Mouse (Mus musculus): ENCODE measurements around the gene Kalrn. TPM values are rescaled to one million over a fixed set of nuclear protein-coding genes. Genes with fewer than 3 reads are reported as not detected.

The Kalrn gene
- total RNA-seq, 2 experiments from 2014 or later, result 20.9 to 21.2 TPM

DNA sequence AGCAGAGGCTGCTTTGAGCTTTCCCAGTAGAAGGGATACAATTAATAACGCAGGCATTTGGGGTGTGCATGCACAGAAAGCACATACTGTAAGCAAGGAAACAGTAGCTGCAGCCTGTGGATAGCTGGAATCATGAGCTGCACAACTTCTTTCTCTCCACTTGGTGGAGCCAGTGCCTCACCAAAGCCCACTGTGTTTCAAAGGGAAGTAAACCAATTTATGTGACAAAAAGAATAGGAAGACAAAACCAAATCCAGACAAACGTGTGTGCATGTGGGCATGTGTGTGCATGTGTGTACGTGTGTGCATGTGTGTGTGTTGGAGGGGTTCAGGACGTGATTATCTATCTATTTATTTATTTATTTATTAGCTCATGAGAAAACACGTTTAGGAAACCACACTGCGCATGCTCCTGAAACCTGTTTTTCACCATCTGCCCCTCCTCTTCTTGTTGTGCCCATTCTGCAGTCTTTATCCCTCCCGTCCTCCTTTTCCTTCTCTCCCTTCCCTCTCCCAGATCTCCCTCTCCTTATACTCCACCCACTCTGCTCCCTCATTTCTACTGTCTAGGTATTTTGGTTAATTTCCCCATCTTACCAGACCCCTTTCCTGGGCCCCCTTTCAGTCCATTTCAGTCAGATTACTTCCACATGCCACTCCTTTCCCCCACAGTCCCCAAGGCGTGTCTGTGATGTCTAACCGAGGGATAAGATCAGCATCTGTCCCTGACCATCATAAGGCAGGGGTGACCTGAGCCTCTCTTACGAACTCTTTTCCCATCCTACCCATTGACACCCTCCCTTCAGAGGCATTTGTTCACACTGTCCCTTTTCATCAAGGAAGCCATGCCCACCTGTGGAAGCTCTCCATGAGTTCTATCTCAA is 380.1 kb downstream of the Kalrn start:
- DNase-seq, result peak; percentile 14 to 67

DNA sequence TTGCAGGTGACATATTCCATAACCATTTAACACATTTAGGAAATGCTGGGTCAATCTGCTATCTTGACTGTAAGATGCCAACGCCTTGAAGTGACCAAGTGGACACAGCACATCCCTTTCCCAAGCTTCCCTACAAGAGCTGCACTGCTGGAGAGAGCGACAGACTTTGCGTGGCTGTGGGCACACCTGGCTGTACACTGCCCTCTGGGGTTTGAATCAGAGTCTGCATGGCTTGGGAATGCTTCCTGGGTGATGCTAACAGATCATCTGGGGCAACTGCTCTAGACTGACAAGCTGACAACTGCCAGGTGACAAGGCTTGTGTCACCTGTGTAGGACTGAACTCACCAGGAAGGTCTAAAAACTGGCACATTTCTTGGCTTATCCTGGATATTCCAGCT is 388.6 kb downstream of the Kalrn start:
- no peak for DNase-seq

DNA sequence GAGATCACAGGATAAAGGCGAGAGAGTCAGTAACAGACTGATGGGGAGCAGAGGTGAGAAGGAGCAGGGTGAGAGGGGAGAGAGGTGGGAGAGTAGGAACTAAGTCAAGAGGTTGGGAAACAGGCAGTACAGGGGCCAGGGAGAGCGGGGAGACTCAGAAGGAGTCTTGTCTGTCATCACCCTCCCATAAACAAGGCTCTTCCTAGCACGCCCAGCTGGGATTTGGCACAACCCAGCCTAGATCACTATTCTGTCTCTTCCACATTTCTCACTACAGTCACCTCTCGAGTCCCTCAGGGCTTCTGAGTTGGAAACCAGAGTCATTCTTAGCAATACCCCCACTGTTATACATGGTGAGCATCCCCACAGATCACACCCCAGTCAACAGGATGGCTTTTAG is 390.1 kb downstream of the Kalrn start:
- no peak for DNase-seq

DNA sequence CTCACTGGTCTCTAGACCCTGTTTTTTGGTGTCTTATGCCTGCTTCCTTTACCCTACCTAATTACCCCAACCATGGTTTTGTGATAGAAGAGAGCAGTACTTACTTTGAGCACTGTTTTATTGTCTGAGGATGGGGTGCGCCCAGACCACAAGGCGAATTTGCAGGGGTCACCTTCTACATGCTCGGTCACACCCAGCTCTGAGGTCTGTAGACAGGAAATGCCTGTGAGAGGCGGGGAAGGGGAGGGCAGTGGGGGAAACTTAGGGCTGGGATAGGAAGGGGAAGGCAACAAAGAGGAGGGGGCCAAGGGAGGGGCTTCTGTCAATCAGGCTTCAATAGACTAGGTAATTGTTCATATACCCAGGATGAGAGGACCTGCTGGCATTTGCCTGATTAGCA is 397.7 kb downstream of the Kalrn start:
- DNase-seq, result no peak

DNA sequence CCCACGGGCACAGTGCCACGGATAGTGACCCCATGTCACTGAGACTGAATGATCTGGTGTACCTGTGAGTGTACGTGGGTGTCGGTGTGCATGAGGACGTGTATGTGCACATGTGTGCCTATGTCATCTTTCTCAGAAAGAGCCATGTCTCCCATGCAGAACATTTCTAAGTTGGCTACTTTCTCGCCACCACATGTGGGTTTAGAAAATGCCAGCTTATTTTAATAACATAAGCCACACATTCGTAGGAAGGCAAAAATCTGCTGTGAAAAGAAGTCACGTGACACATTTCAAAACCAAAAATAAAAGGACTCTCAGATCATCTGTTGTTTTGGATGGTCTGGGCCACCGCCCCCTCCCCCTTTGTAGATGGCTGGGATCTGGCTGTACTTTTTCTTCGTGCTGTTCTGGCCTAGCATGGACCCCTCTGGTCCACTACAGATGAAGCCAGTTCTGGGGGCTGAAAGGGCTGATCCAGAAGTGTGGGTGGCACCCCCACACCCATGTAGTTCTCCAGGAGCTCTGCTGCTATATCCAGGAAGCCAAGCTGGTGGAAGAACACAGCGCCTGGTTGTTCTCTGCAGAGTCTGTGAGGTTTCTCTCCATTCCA is 400.7 kb downstream of the Kalrn start:
- DNase-seq, result no peak

DNA sequence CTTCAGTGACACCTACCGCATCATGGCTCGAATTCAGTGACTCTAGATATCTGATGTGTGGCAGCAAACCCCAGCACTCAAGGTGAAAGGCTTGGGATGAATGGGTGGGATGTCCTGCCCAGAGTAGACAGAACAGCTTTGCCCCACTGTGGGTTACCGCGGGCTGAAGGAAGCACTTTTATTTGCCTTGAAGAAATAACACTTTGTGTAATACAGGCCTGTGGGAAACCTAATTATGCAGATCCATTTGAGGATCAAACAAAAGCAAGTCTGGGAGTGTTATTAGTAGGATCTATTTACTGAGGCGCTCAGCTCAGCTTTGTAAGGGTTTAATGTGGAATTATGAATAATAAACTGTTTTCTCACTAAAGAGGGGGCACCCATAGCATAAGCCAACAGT is 406.3 kb downstream of the Kalrn start:
- no peak for DNase-seq

DNA sequence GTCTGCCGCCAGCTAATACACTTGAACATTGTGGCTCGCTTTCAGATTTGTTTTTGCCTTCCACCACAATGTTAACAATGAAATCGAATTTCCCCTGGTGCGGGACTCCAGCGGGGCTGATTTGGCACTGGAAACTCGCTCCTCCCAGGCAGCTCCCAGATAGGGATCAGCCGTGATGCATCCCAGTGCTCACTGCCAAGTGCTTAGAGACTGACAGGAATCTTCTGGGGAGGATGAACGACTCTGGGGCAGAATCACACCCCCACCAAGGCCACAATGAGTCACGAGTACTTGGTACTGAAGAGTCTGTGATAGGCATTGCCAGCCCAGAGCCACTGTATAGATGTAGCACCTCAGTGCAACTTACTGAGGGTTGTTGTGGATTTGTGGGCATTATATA is 410.2 kb downstream of the Kalrn start:
- DNase-seq, result no peak

DNA sequence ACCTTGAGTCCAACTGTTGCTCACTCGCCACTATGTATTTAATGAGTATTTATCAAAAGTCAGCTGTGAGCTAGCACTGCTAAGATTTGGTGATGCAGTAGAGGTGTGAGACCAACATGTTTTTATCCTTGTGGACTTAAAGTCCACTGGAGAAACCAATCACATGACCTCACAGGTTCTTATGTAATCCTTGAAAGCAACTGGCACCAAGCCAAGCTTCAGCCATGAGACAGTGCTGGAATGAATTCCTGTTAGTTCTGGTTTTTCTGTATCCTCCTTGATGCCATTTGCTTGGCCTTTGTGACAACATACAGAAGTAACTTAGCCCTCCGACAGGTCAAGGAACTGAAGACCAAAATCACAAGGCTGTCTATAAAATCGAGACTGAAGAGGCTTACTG is 413.8 kb downstream of the Kalrn start:
- DNase-seq, result peak; percentile 5 to 17

DNA sequence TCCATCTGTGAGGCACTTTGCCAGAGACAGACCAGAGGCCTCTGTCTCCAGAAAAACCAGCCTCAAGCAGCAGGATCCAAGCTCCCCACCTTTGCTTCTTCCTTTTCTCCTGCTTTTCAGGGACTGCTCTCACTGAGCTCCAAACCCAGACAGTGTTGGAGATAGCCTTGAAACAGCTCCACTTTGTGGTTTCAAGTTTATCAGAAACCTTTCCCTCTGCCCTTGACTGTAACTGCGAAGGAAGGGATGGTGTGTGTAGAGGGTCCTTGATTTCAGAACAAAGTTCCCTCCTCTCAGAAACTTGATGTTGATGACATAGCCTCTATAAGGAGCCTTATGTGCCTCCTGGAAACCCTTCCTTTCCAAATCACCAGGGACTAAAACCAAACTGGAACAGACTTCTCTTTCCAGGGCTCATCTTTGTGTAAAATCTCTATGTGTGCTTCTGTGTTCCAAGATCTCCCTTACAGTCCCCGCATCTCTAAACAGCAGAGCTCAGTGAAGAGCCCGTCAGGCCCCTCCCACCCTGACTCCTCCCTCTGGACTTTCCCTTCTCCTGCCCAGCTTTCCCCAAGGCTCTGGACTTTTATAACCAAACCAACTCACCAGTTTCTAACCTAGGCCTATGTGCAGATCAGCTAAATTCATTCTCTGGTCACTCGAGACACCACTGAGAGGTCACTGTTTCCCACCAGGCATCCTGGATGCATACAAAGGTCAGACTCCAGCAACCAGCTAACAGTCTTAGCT is 415.8 kb downstream of the Kalrn start:
- DNase-seq, result no peak

DNA sequence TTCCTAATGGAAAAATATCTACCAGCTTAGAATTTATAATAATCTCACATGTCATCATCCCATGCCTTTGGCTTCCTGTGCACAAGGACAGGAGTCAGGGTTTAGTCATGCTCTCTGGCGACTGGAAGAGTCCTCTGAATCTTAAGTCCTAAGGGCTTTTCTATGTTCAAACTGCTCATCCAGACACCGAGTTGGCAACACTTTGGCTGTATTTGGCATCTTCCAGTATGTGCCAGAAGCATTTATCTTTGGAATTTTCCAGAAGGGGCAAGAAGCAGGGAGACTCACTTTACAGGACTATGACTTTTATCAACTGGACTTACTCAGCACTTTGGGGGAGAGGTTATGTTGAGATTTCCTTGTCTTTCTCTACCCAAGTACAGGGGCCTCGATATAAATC is 417.6 kb downstream of the Kalrn start:
- no peak for DNase-seq

DNA sequence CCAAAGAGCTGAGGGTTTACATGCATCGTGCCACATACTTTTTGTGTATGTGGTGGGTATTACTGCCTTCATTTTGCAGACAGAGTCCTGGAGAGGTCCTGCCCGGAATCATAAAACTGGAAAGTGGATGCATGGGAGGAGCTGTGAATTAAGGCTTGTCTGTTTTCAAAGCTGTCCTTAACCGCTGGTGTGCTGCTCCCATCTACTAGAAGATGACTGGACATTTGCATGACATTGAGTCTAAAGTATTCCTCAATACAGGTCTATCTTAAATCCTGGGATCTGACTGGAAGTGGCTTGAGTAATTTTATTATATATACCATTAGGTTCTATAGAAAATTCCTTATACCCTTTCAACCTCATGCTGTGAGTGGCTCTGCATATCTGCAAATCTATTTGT is 418.4 kb downstream of the Kalrn start:
- no peak for DNase-seq

DNA sequence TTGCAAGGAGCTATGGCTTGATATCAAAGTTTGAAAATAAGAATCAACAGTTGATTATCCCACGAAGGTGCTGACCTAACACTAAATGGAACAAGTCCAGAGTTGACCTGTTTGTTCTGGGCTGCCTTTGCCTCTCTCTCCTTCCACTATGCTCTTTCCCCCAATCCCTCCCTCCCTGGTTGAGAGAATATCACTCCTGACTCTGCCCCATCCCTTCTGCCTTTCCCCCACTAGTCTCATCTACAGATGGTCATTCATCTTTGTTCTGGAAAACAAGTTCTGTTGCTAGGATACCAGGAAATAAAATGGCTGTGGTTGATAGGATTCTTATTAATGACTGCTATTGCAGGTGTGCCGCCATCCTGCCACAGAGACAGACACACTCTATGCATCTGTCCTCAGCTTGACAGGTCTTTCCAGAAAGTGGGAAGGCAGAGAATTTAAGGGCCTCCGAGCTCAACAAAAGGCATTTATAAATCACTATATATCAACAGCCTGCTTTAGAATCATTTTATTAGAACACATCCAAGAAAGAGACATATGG is 421.7 kb downstream of the Kalrn start:
- DNase-seq, result no peak

DNA sequence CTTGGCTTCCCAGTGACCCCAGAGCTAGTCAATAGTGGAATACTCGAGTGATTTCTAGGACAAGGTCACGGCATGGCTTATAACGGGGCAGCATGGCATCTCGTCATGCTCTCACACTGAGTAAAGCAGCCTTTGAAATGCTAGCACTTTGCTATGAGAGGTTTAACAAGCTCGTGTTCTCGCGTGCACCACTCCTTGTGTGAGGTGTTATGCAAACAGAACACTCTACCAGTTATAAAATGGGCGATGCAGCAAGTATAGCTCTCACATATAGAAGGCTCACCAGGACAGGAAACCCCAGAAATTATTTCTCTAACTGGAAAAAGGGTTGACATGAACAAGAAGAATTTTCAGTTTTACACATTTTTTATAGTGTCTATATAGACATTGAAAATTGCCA is 431.7 kb downstream of the Kalrn start:
- no peak for DNase-seq

DNA sequence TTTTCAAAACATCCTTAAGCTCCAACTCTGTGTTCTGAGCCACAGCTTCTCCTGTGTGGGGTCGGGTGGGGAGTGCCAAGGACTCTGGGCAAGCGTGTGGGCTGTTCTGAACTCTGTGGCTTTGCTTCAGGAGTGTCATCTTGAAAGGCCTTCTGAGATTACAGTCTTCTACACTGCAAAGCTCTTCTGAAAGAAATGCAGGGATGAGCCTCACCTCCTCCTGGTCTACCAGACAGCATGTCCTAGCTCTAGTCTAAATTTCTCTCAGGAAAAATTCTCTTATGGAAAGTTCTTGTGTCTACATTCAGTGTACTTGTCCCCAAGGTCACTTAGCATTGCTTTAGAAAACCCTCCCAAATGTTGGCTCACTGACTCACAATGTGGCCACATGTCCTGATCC is 438.3 kb downstream of the Kalrn start:
- no peak for DNase-seq

DNA sequence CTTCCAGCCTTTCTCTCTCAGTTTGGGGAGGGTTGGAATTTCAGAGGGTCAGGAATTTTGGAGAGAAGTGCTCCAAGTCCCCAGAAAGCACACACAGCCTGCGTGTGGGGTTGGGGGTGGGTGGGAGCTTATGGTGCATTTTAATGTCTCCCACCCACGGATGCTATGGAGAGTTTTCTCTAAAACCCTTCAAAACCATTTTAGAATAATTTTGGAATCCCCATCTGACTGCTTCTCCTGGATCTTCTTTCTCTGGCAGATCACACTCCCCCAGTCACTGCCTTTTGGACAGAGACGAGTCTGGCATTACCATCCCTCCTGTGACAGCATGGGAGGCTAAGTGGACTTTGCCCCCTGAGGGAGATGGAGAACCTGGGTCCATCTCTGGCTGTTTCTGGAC is 438.7 kb downstream of the Kalrn start:
- DNase-seq, result no peak

DNA sequence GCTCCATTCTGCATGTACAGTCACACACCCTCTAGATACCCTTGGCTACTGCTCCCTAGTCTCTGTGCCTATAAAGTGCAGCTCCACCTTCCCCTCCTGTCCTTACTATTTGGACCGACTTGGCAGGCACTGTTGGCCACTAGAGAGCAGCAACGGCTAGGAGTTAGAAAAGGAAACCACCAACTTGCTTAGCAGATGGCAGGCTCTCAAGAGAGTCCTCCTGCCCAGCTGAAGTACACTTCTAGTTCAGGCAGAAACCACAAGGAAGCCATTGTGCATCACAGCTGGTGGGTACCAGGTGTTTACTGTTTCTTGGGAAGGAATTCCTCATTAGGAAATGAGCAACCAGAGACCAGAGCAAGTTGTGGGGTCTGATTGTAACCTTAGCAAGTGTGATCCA is 447.7 kb downstream of the Kalrn start:
- peak; percentile 74 to 84 for DNase-seq

DNA sequence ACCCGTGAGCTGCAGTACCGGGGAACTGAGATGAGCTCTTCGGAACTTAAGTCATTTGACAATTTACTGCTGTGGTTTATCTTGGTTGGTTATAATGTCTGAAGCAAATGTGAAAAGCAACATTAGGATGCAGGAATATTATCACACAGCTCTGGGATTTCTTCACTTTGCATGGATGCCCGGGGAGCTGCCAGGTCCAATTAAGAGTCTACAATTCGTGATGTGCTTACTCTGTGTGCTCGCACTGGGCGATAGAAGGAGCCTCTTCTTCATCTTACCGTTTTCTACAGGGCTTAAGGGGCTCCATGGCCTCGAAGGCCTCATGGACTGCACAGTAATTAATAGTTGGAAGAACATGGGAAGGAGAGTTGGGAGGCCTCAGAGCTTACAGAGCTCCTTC is 450.8 kb downstream of the Kalrn start:
- no peak for DNase-seq

DNA sequence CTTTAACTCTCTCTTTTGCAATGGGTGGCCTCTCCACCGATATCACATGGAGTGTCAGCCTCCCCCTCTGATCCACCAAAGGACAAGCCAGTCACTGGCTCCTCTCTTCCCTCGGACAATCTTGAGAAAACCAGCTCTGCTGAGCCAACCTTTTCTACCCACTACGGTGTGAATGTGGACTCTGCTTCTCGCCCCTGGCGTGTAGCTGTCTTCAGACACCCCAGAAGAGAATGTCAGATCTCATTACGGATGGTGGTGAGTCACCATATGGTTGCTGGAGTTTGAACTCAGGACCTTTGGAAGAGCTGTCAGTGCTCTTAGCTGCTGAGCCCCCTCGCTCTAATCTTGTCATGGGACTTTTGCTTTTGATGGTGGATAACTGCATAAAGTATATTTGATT is 452.0 kb downstream of the Kalrn start:
- DNase-seq, result no peak

DNA sequence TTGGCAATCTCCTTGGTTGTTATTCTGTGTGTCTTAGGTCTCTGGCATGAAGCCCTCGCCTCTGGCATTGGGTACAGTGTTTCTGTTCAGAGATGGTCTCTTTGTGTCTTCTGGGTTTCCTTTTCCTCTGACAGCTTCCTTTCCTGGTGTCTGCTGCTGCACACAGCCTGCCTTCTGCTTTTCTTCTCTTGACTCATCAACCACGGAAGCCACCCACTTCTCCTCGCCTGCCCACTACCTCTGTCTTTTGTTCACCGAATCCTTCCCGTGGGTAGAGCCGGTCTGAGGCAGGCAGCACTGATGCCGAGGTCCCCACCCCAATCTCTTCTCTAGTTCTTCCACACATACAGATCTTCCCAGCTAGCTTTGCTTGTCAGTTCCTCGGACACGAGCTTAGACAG is 452.5 kb downstream of the Kalrn start:
- DNase-seq, result no peak

DNA sequence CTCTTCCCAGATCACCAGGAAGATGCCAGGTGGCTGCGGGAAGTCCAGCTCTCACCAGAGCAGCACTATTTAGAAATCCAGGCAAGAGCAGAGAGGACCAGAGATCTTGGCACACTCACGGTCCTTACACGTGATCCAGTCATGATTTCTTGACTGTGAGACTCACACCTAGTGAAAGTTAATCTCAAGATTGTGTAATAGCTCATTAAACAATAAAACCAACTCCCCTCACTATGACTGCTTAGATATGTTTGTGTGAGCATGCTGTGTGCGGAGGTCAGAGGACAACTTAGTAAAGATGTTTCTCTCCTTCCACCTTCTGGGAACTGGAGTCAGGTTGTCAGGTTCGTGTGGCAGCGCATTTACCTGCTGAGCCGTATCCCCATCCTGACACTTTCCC is 453.5 kb downstream of the Kalrn start:
- no peak for DNase-seq

DNA sequence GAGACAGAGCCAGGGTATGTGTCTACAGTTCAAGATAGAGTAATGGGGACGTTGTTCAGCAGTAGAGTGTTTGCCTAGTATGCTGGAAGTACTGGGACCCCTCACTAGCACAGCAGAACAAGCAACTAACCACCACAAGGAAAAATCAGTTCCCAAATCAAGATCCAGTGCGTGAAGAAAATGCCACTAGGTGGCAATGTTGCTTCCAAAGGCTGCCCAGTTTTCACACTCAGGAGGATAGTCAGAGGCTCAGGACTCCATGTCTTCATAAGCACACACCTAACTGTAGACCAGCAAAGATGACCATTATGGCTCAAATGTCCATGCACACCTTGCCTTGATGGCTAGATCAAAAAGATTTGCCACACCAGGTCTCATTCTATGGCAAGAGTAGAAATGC is 454.0 kb downstream of the Kalrn start:
- DNase-seq, result peak; percentile 13 to 37

DNA sequence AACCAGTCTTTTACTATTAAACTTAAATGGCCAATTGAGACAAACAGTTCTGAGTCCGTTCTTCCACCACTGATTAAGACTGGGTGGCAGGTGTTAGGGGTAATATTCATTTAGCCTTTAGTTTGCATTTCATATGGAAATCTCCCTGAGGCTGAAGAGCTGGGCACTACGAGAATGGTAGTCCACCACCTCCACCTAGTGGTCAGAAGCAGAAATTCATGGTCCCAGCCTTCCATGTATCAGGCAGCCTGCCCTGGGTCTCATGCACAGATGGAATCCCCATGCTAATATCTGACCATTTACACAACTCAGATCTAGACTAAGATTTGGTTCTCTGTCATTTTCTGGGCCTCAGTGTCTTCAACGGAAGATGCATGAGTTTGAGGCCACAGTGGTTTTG is 458.7 kb downstream of the Kalrn start:
- DNase-seq, result peak; percentile 67 to 79

DNA sequence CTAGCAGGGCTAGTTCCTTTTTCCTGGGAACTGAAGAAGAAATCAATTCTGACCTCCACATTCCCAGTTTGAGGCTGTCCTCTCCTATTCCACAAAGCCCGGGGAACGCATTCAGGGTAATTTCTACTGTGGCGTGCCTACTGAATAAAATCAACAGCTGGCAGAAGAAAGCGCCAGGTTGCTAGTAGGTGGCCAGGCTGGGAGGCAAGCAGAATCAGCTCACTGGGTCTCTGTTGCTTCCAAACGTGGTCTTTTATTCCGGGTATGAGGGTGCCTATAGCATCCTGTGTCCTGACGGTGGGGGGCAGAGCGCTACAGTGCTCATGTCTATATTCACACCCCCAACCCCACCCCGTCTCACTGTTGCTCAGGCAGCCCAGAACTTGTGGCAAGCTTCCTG is 460.2 kb downstream of the Kalrn start:
- DNase-seq, result no peak
